Mouse (Mus musculus): ENCODE measurements around the gene Cpsf4l. TPM values are rescaled to one million over a fixed set of nuclear protein-coding genes. Genes with fewer than 3 reads are reported as not detected.

Gene Cpsf4l
- total and polyA plus RNA-seq, 2 experiments from 2014 or later: 0.10 TPM; not detected in 1

DNA sequence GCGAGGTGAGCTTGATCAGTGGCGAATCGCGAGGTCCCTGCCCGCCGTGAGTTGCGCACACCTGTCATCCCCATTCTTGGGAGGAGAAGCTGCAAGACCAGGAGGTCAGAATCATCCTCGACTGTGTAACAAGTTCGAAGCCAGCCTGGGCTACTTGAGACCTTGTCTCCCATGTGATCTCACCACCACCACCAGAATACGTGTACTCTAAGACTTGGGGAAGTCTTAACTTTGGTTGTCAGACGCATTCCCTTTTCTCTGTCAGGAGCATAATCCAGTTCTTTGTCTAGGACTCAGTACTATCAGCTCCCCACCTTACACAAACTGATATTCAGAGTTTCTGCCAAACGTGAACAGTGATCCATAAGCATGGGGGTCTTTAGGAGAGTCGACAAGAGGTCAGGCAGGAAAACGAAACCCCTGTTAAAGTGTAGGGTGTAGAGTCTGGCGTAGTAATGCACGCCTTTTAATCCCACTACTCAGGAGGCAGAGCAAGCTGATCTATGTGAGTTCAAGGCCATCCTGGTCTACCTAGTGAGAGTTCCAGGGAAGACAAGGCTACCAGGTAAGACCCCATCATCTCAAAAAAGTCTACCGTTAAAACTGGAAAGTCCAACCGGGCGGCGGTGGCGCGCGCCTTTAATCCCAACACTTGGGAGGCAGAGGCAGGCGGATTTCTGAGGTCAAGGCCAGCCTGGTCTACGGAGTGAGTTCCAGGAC is 24.9 kb downstream of the Cpsf4l start:
- 41% methylated on average over 25 of the region's 25 CpGs for WGBS
- H3K4me3 ChIP-seq (ENCODE audit: low read depth, low read length): peak overlapping the region; percentile 89
- TF ChIP-seq EP300 (IDR thresholded peaks at IDR 0.05; ENCODE audit: low read depth): no peak
- TF ChIP-seq CTCF (IDR thresholded peaks at IDR 0.05; ENCODE audit: low read depth): no peak
- H3K9me3 ChIP-seq (replicated peaks; ENCODE audit: control insufficient read depth, low read length): no peaks in the 10 kb centered on the region
- H3K27me3 ChIP-seq (ENCODE audit: control insufficient read depth, insufficient read depth, low read length): no peaks in the 10 kb centered on the region
- ATAC-seq (ENCODE audit: insufficient read depth, low read depth): no peak
- peak overlapping the region; percentile 91 for H3K4me2 ChIP-seq (ENCODE audit: low read depth, low read length)
- peak overlapping the region; percentile 73; the same call in 1 of the 2 replicates for H3K27ac ChIP-seq (ENCODE audit: low read depth)
- H3K36me3 ChIP-seq (replicated peaks; ENCODE audit: control insufficient read depth, insufficient read depth, low read length): peaks cover 21% of the 10 kb centered on the region
- peaks cover 31% of the 10 kb centered on the region for H3K4me1 ChIP-seq (ENCODE audit: control insufficient read depth, insufficient read depth)
- no peak for DNase-seq (ENCODE audit: low spot score)
- peak overlapping the region; percentile 89 for H3K9ac ChIP-seq (replicated peaks; ENCODE audit: low read depth, low read length)

DNA sequence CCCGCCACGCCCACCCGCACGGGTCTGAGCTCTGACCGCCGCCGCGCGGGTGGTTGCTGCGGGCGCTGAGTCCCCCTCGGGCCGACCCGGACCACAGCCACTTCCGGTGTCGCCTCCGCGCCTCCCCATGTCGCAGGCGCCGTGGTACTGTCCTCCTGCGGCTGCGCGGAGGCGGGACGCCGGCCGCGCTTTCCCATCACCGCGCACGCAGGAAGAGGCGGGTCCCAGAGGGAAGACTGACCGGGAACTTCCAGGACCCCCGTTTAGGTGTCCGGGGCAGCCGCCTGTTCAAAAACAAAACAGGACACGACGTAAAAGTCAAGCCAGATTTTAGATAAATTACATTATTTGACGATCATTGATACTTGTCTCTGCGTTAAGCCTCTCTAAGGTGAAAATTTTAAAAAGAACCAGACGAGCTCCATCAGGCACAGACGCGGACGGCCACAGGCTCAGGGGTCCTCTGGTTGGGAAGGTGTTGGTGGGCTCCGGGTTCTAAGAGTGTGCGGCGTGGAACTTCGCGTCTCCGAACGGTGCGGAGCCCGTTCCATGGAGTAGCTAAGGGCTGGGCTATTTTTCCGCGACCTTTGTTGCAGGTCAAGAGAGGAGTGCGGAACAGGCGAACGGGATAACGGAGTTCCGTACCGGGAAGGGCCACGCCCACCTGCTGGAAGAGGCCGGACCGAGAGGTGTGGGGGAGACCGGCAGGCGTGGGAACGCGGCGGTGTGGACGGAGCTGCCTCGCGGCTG is 25.7 kb downstream of the Cpsf4l start, which contains the start of the genes Fam104a and D11Wsu47e:
Fam104a (minus strand) TSS at position 199 of the 750 bp plus-strand sequence.
D11Wsu47e (plus strand) TSS at position 456 of the 750 bp plus-strand sequence.
- peak within 1 kb of the TSS; percentile 89 for H3K4me3 ChIP-seq (ENCODE audit: low read depth, low read length)
- peak within 1 kb of the TSS; percentile 89 for H3K9ac ChIP-seq (replicated peaks; ENCODE audit: low read depth, low read length)
- WGBS: under 1% methylated on average over 72 of the region's 73 CpGs
- peaks cover 14% of the 10 kb centered on the region for H3K36me3 ChIP-seq (replicated peaks; ENCODE audit: control insufficient read depth, insufficient read depth, low read length)
- TF ChIP-seq CTCF (IDR thresholded peaks at IDR 0.05; ENCODE audit: low read depth) (no peak), EP300 (IDR thresholded peaks at IDR 0.05; ENCODE audit: low read depth) (peak; percentile 96)
- peak within 1 kb of the TSS; percentile 91 for H3K4me2 ChIP-seq (ENCODE audit: low read depth, low read length)
- H3K27ac ChIP-seq (ENCODE audit: low read depth): peak within 1 kb of the TSS; percentile 96
- H3K27me3 ChIP-seq (ENCODE audit: control insufficient read depth, insufficient read depth, low read length): no peaks in the 10 kb centered on the region
- ATAC-seq (ENCODE audit: insufficient read depth, low read depth): peak; percentile 96
- peaks cover 31% of the 10 kb centered on the region for H3K4me1 ChIP-seq (ENCODE audit: control insufficient read depth, insufficient read depth)
- no peaks in the 10 kb centered on the region for H3K9me3 ChIP-seq (replicated peaks; ENCODE audit: control insufficient read depth, low read length)
- DNase-seq (ENCODE audit: low spot score): peak; percentile 94

DNA sequence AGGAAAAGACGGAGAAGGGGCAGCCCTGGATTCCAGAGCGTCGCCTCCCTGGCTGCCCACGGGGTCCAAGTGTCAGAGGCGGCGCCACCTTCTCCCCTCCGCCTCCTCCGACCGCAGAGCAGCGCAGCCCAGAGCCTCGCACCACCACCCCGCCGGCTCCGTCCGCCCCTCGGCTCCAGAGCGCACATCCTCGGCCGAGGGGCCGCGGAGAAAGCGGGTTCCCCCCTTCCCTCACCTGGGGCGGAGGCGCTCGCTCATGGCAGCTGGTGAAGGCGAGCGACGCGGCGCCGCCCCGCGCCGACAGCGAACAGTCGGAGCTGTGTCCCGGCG is 26.2 kb downstream of the Cpsf4l start:
- DNase-seq (ENCODE audit: low spot score) (peak; percentile 16), ATAC-seq (ENCODE audit: insufficient read depth, low read depth) (peak; percentile 58)
- Histone ChIP-seq H3K27me3 (ENCODE audit: control insufficient read depth, insufficient read depth, low read length) (no peaks in the 10 kb centered on the region), H3K27ac (ENCODE audit: low read depth) (peak overlapping the region; percentile 96), H3K4me2 (ENCODE audit: low read depth, low read length) (peak overlapping the region; percentile 91), H3K9me3 (replicated peaks; ENCODE audit: control insufficient read depth, low read length) (no peaks in the 10 kb centered on the region), H3K4me3 (ENCODE audit: low read depth, low read length) (peak overlapping the region; percentile 89), H3K9ac (replicated peaks; ENCODE audit: low read depth, low read length) (peak overlapping the region; percentile 89), H3K4me1 (ENCODE audit: control insufficient read depth, insufficient read depth) (peaks cover 31% of the 10 kb centered on the region), H3K36me3 (replicated peaks; ENCODE audit: control insufficient read depth, insufficient read depth, low read length) (peaks cover 9% of the 10 kb centered on the region)
- TF ChIP-seq EP300 (IDR thresholded peaks at IDR 0.05; ENCODE audit: low read depth) (no peak), CTCF (IDR thresholded peaks at IDR 0.05; ENCODE audit: low read depth) (no peak)
- 2% methylated on average over 30 of the region's 38 CpGs for WGBS

DNA sequence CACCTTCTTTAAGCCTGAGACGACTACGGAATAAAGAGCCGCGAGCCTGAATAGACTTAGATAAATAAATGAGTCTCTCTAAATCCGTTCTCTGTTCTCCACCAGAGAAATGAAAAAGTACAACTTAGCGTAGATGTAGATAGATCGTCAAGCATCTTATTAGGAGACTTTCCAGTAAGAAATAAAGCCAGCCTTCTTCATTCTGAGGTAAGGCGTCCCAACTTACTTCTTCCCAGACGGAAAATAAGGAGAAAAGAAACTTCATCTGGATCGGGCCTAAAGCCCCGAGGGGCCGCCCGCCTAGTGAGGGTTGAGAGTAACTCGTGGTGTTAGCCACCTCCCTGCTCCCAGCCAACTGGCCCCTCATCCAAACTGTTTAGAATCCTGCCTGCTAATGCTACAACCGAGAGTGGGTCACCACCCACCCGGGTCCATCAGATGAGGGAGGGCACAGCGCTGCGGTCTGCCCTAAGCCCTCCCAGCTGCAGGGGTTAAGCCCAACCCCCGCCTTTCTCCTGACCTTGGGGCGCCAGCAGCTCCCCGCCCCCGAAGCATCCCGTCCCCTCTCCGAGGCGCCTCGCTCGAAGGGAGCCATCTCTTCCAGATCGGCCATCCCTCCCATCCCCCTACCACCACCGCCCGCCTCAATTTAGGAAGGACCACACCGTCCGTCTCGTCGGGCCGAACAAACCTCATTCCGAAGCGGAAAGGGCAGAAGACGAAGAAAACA is 26.8 kb downstream of the Cpsf4l start:
- peaks cover 31% of the 10 kb centered on the region for H3K4me1 ChIP-seq (ENCODE audit: control insufficient read depth, insufficient read depth)
- H3K27ac ChIP-seq (ENCODE audit: low read depth): peak overlapping the region; percentile 96
- peak overlapping the region; percentile 91 for H3K4me2 ChIP-seq (ENCODE audit: low read depth, low read length)
- 1% methylated on average over 38 of the region's 38 CpGs for WGBS
- DNase-seq (ENCODE audit: low spot score): peak; percentile 43
- TF ChIP-seq CTCF (IDR thresholded peaks at IDR 0.05; ENCODE audit: low read depth): no peak
- no peak for TF ChIP-seq EP300 (IDR thresholded peaks at IDR 0.05; ENCODE audit: low read depth)
- ATAC-seq (ENCODE audit: insufficient read depth, low read depth): peak; percentile 37
- no peaks in the 10 kb centered on the region for H3K9me3 ChIP-seq (replicated peaks; ENCODE audit: control insufficient read depth, low read length)
- no peaks in the 10 kb centered on the region for H3K27me3 ChIP-seq (ENCODE audit: control insufficient read depth, insufficient read depth, low read length)
- H3K36me3 ChIP-seq (replicated peaks; ENCODE audit: control insufficient read depth, insufficient read depth, low read length): peaks cover 3% of the 10 kb centered on the region
- H3K4me3 ChIP-seq (ENCODE audit: low read depth, low read length): peak overlapping the region; percentile 89
- H3K9ac ChIP-seq (replicated peaks; ENCODE audit: low read depth, low read length): peak overlapping the region; percentile 89

DNA sequence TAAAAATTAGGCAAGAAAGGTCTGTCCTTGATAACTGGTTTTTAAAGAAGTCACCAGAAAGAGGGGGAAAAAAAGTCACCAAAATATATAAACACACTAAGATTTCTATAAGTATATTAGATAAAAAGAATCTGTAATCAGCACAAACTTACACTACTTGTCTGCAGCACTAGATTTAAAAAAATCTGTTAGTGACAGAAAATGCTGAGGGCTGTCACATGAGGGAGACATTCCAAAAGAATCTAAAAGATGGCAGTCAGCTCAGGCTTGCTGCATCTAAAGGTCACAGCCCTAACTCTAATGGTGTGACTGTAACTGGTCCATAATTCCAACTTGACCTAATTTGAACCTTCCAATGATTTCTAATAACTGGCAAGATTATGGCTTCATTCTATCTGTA is 27.8 kb downstream of the Cpsf4l start:
- DNase-seq (ENCODE audit: low spot score): no peak
- H3K27ac ChIP-seq (ENCODE audit: low read depth): peak overlapping the region; percentile 96; the same call in 1 of the 2 replicates
- H3K4me3 ChIP-seq (ENCODE audit: low read depth, low read length): peak overlapping the region; percentile 89
- H3K27me3 ChIP-seq (ENCODE audit: control insufficient read depth, insufficient read depth, low read length): no peaks in the 10 kb centered on the region
- TF ChIP-seq EP300 (IDR thresholded peaks at IDR 0.05; ENCODE audit: low read depth) (no peak), CTCF (IDR thresholded peaks at IDR 0.05; ENCODE audit: low read depth) (no peak)
- H3K4me2 ChIP-seq (ENCODE audit: low read depth, low read length): peak overlapping the region; percentile 91
- ATAC-seq (ENCODE audit: insufficient read depth, low read depth): no peak
- peaks cover 3% of the 10 kb centered on the region for H3K36me3 ChIP-seq (replicated peaks; ENCODE audit: control insufficient read depth, insufficient read depth, low read length)
- H3K9me3 ChIP-seq (replicated peaks; ENCODE audit: control insufficient read depth, low read length): no peaks in the 10 kb centered on the region
- peaks cover 31% of the 10 kb centered on the region for H3K4me1 ChIP-seq (ENCODE audit: control insufficient read depth, insufficient read depth)
- no peak overlapping the region for H3K9ac ChIP-seq (replicated peaks; ENCODE audit: low read depth, low read length)

Data from heart, postnatal 0 days (tissue).